Mouse (Mus musculus) liver, adult 2 months (tissue): ENCODE results near the gene Ap2s1. TPM values are rescaled to one million over a fixed set of nuclear protein-coding genes. Genes with fewer than 3 reads are reported as not detected.
A peak's percentile ranks its signal among the peaks of the same experiment; 100 is the strongest.

Experiments used
- DNase-seq: peaks from one replicate; pipeline ENCODE4 v3.0.0-alpha.2; 2011; ENCODE audit warnings: low read depth, low spot score; ENCODE audit errors: extremely low read depth
- H3K27ac ChIP-seq: fragments of 200-500 bp; replicated peaks from 2 replicates; pipeline ENCODE4 v1.5.1; 2012; ENCODE audit warnings: low read depth, mild to moderate bottlenecking, control low read depth, inconsistent platforms, low read length; ENCODE audit not compliant: insufficient read depth
- H3K27me3 ChIP-seq: fragments of 200-500 bp; 2 replicates; pipeline ENCODE4 v1.6.1; 2012; ENCODE audit warnings: mild to moderate bottlenecking, moderate library complexity, low read length, inconsistent platforms; ENCODE audit not compliant: control insufficient read depth, insufficient read depth
- H3K36me3 ChIP-seq: fragments of 200-500 bp; 2 replicates; pipeline ENCODE4 v1.6.1; 2012; ENCODE audit warnings: low read length, inconsistent platforms; ENCODE audit not compliant: control insufficient read depth, insufficient read depth
- H3K4me1 ChIP-seq: fragments of 200-500 bp; 2 replicates; pipeline ENCODE4 v1.6.1; 2011; ENCODE audit warnings: low read length; ENCODE audit not compliant: control insufficient read depth, insufficient read depth
- H3K4me3 ChIP-seq: fragments of 200-500 bp; 2 replicates; pipeline ENCODE4 v1.5.1; 2011; ENCODE audit warnings: low read depth, mild to moderate bottlenecking, control low read depth, low read length, moderate library complexity; ENCODE audit not compliant: insufficient read depth
- H3K79me2 ChIP-seq: fragments of 200-500 bp; 2 replicates; pipeline ENCODE4 v1.6.1; 2012; ENCODE audit warnings: inconsistent platforms, mild to moderate bottlenecking, low read length, moderate library complexity; ENCODE audit not compliant: control insufficient read depth, insufficient read depth
- H3K9ac ChIP-seq: fragments of 200-500 bp; 2 replicates; pipeline ENCODE4 v1.6.1; 2012; ENCODE audit warnings: low read depth, mild to moderate bottlenecking, control low read depth, inconsistent platforms, low read length
- CTCF ChIP-seq: fragments of 200-500 bp; IDR thresholded peaks from 2 replicates; pipeline ENCODE4 v1.5.1; 2011; ENCODE audit warnings: low read depth, low read length, control low read depth
- POLR2A ChIP-seq: fragments of 200-500 bp; IDR thresholded peaks from 2 replicates; pipeline ENCODE4 v1.6.1; 2011; ENCODE audit warnings: low read length, control low read depth; ENCODE audit not compliant: insufficient read depth; ENCODE audit errors: extremely low read depth
- WGBS: fragments of 180-500 bp; shearing (Covaris S2); methylation state at CpG from one replicate; pipeline ENCODE4 v1.1.7; 2018; 5-methylcytosine and 5-hydroxymethylcytosine counted together
- polyA plus RNA-seq: library from polyadenylated mRNA; depleted of rRNA; stranded (reverse); fragments of >200 nt; gene quantifications from 2 replicates; pipeline ENCODE4 v1.2.3, GENCODE M21; 2012
- total RNA-seq: library from RNA; depleted of rRNA; stranded (reverse); fragments of >200 nt; gene quantifications from 2 replicates; pipeline ENCODE4 v1.2.3, GENCODE M21; 2014

Gene Ap2s1
- total and polyA plus RNA-seq, 2 experiments = 116 to 171 TPM

GRCm38 (mm10) chr7:16780076-16780475, 41.9 kb downstream of the Ap2s1 start:
- DNase-seq = no peak
- Histone ChIP-seq H3K27ac (no peak overlapping the region), H3K9ac (no peak overlapping the region)

GRCm38 (mm10) chr7:16780825-16781554, 42.8 kb downstream of the Ap2s1 start, which contains the start of gene Slc1a5:
Gene Slc1a5 (plus strand): TSS chr7:16781340.
- 4% methylated on average over 34 of the region's 34 CpGs for WGBS
- peak within 1 kb of the TSS; percentile 57 for H3K4me3 ChIP-seq
- TF ChIP-seq CTCF = no peak
- peak; percentile 88 for TF ChIP-seq POLR2A
- no peaks in the 10 kb centered on the region for H3K36me3 ChIP-seq
- H3K4me1 ChIP-seq = no peaks in the 10 kb centered on the region
- H3K27ac ChIP-seq = no peak within 1 kb of the TSS
- DNase-seq = peak; percentile 57
- H3K9ac ChIP-seq = peak within 1 kb of the TSS; percentile 63
- H3K27me3 ChIP-seq = 0 out of 2 replicates have a peak, but pooled peaks cover 2% of the 10 kb centered on the region
- no peaks in the 10 kb centered on the region for H3K79me2 ChIP-seq

More at GRCm38 (mm10) chr7:16780076-16780475, 41.9 kb downstream of the Ap2s1 start:
- TF ChIP-seq POLR2A = no peak
- no peaks in the 10 kb centered on the region for H3K79me2 ChIP-seq
- no peaks in the 10 kb centered on the region for H3K36me3 ChIP-seq
- 0 out of 2 replicates have a peak, but pooled peaks cover 2% of the 10 kb centered on the region for H3K27me3 ChIP-seq
- WGBS = 56% methylated on average over 5 of the region's 5 CpGs
- no peaks in the 10 kb centered on the region for H3K4me1 ChIP-seq
- no peak overlapping the region for H3K4me3 ChIP-seq

- WGBS = 1% methylated on average over 10 of the region's 10 CpGs
- Histone ChIP-seq H3K4me1 (no peaks in the 10 kb centered on the region), H3K79me2 (no peaks in the 10 kb centered on the region), H3K4me3 (peak overlapping the region; percentile 57), H3K27ac (no peak overlapping the region), H3K36me3 (no peaks in the 10 kb centered on the region), H3K9ac (peak overlapping the region; percentile 63), H3K27me3 (0 out of 2 replicates have a peak, but pooled peaks cover 2% of the 10 kb centered on the region)
- DNase-seq = no peak
- TF ChIP-seq POLR2A (no peak), CTCF (no peak)
Observed at GRCm38 (mm10) chr7:16781555-16781815, 43.3 kb downstream of the Ap2s1 start.

GRCm38 (mm10) chr7:16781816-16782554, 43.8 kb downstream of the Ap2s1 start:
- TF ChIP-seq POLR2A (no peak), CTCF (no peak)
- no peak for DNase-seq
- H3K4me1 ChIP-seq = no peaks in the 10 kb centered on the region
- no peaks in the 10 kb centered on the region for H3K36me3 ChIP-seq
- H3K9ac ChIP-seq = peak overlapping the region; percentile 63
- WGBS = 2% methylated on average over 55 of the region's 60 CpGs
- 0 out of 2 replicates have a peak, but pooled peaks cover 2% of the 10 kb centered on the region for H3K27me3 ChIP-seq
- H3K79me2 ChIP-seq = no peaks in the 10 kb centered on the region
- peak overlapping the region; percentile 57 for H3K4me3 ChIP-seq
- H3K27ac ChIP-seq = no peak overlapping the region

- Histone ChIP-seq H3K36me3 (no peaks in the 10 kb centered on the region), H3K27me3 (0 out of 2 replicates have a peak, but pooled peaks cover 2% of the 10 kb centered on the region), H3K9ac (no peak overlapping the region), H3K79me2 (no peaks in the 10 kb centered on the region), H3K4me3 (peak overlapping the region; percentile 57), H3K27ac (no peak overlapping the region), H3K4me1 (no peaks in the 10 kb centered on the region)
- TF ChIP-seq CTCF (no peak), POLR2A (no peak)
- no peak for DNase-seq
- 37% methylated on average over 11 of the region's 11 CpGs for WGBS
Observed at GRCm38 (mm10) chr7:16782555-16783125, 44.4 kb downstream of the Ap2s1 start.
